Mouse (Mus musculus) limb, embryonic 14.5 days (tissue): ENCODE data around the gene 6430531B16Rik. TPM values are rescaled to one million over a fixed set of nuclear protein-coding genes. Genes with fewer than 3 reads are reported as not detected.

Experiments used
- ATAC-seq: fragments of 200-750 bp; cut with Nextera tagmentation; 2 replicates; pipeline ENCODE4 v1.8.0; 2017; ENCODE audit warnings: low read depth, moderate number of reproducible peaks, moderate TSS enrichment; ENCODE audit not compliant: low FRiP score
- DNase-seq: peaks from one replicate; pipeline ENCODE4 v3.0.0-alpha.2; 2015; ENCODE audit warnings: low spot score
- H3K27ac ChIP-seq: fragments of 300-500 bp; sonication (generic); replicated peaks from 2 replicates; pipeline ENCODE4 v1.5.1; 2014; ENCODE audit warnings: low read depth, mild to moderate bottlenecking, low read length, moderate library complexity, mixed read lengths
- H3K27me3 ChIP-seq: fragments of 300-500 bp; sonication (generic); 2 replicates; pipeline ENCODE4 v1.6.1; 2014; ENCODE audit warnings: low read length, mixed read lengths; ENCODE audit not compliant: control insufficient read depth, insufficient read depth
- H3K36me3 ChIP-seq: fragments of 300-500 bp; sonication (generic); 2 replicates; pipeline ENCODE4 v1.6.1; 2014; ENCODE audit warnings: mild to moderate bottlenecking, low read length, moderate library complexity, mixed read lengths; ENCODE audit not compliant: control insufficient read depth, insufficient read depth
- H3K4me1 ChIP-seq: fragments of 300-500 bp; sonication (generic); 2 replicates; pipeline ENCODE4 v1.6.1; 2014; ENCODE audit warnings: antibody characterized with exemption, low read length, mixed read lengths; ENCODE audit not compliant: control insufficient read depth, insufficient read depth
- H3K4me2 ChIP-seq: fragments of 300-500 bp; sonication (generic); replicated peaks from 2 replicates; pipeline ENCODE4 v1.6.1; 2014; ENCODE audit warnings: low read depth, mild to moderate bottlenecking, low read length, moderate library complexity; ENCODE audit not compliant: severe bottlenecking
- H3K4me3 ChIP-seq: fragments of 300-500 bp; sonication (generic); replicated peaks from 2 replicates; pipeline ENCODE4 v1.5.1; 2014; ENCODE audit warnings: low read length
- H3K9ac ChIP-seq: fragments of 300-500 bp; sonication (generic); 2 replicates; pipeline ENCODE4 v1.6.1; 2014; ENCODE audit warnings: mild to moderate bottlenecking, low read depth, low read length, moderate library complexity; ENCODE audit not compliant: severe bottlenecking
- H3K9me3 ChIP-seq: fragments of 300-500 bp; sonication (generic); 2 replicates; pipeline ENCODE4 v1.6.1; 2016; ENCODE audit warnings: low read length; ENCODE audit not compliant: control insufficient read depth
- POLR2A ChIP-seq: fragments of 200-500 bp; IDR thresholded peaks from 2 replicates; pipeline ENCODE4 v1.8.0; 2012; ENCODE audit warnings: inconsistent platforms, mild to moderate bottlenecking, moderate library complexity, borderline replicate concordance; ENCODE audit not compliant: insufficient read depth, insufficient read length; ENCODE audit errors: extremely low read depth
- WGBS: fragments of 180-500 bp; shearing (Covaris S2); extraction: QIAGEN DNeasy Blood & Tissue Kit; methylation state at CpG from one replicate; pipeline ENCODE4 v1.1.7; 2014; 5-methylcytosine and 5-hydroxymethylcytosine counted together
- polyA plus RNA-seq, 2 experiments: library from polyadenylated mRNA; depleted of rRNA in 1 of 2; stranded (reverse) in 1 of 2; unstranded in 1 of 2; fragments of >200 nt; fragmentation: Nextera tagmentation in 1 of 2; extraction: Ambion mirVana in 1 of 2; gene quantifications; 2 replicates each; pipeline versions ENCODE4 v1.2.1 to v1.2.3; 2012 to 2014

6430531B16Rik gene
- polyA plus RNA-seq, 2 experiments: 0.08 TPM; not detected in 1

- Histone ChIP-seq H3K36me3 (no peaks in the 10 kb centered on the region), H3K9me3 (no peaks in the 10 kb centered on the region), H3K27ac (no peak overlapping the region), H3K4me2 (no peak overlapping the region), H3K9ac (no peak overlapping the region), H3K4me3 (no peak overlapping the region), H3K27me3 (peaks cover 69% of the 10 kb centered on the region), H3K4me1 (no peaks in the 10 kb centered on the region)
- no peak for TF ChIP-seq POLR2A
- DNase-seq: no peak
- 15% methylated on average over 5 of the region's 5 CpGs for WGBS
- no peak for ATAC-seq
These were observed 33.0 kb downstream of the 6430531B16Rik start for GRCm38 (mm10) chr7:139945516-139945915.

GRCm38 (mm10) chr7:139944291-139945240 lies 34.0 kb downstream of the 6430531B16Rik start:
- DNase-seq: no peak
- 4% methylated on average over 57 of the region's 68 CpGs for WGBS
- H3K4me2 ChIP-seq: peak overlapping the region; percentile 62
- no peak overlapping the region for H3K27ac ChIP-seq
- no peak for TF ChIP-seq POLR2A
- no peaks in the 10 kb centered on the region for H3K9me3 ChIP-seq
- no peak for ATAC-seq
- H3K27me3 ChIP-seq: peaks cover 69% of the 10 kb centered on the region
- H3K9ac ChIP-seq: 0 out of 2 replicates have a peak overlapping the region, but pooled peaks have one; percentile 14
- peak overlapping the region; percentile 39 for H3K4me3 ChIP-seq
- no peaks in the 10 kb centered on the region for H3K36me3 ChIP-seq
- H3K4me1 ChIP-seq: no peaks in the 10 kb centered on the region

- 0 out of 2 replicates have a peak within 1 kb of the TSS, but pooled peaks have one; percentile 14 for H3K9ac ChIP-seq
- peaks cover 62% of the 10 kb centered on the region for H3K27me3 ChIP-seq
- no peaks in the 10 kb centered on the region for H3K4me1 ChIP-seq
- no peak for ATAC-seq
- WGBS: under 1% methylated on average over 51 of the region's 59 CpGs
- TF ChIP-seq POLR2A: no peak
- H3K4me2 ChIP-seq: peak within 1 kb of the TSS; percentile 62
- H3K27ac ChIP-seq: no peak within 1 kb of the TSS
- H3K9me3 ChIP-seq: no peaks in the 10 kb centered on the region
- no peak for DNase-seq
- H3K4me3 ChIP-seq: peak within 1 kb of the TSS; percentile 39
- H3K36me3 ChIP-seq: no peaks in the 10 kb centered on the region
These were observed 34.8 kb downstream of the 6430531B16Rik start, which contains the start of gene Utf1 for GRCm38 (mm10) chr7:139943674-139944281. TSS of gene Utf1 (plus strand) at chr7:139943789.

GRCm38 (mm10) chr7:139940476-139941209 lies 37.9 kb downstream of the 6430531B16Rik start:
- DNase-seq: no peak

GRCm38 (mm10) chr7:139937810-139938209 lies 40.7 kb downstream of the 6430531B16Rik start:
- WGBS: 53% methylated on average over 5 of the region's 5 CpGs
- no peak for ATAC-seq

More at GRCm38 (mm10) chr7:139940476-139941209, 37.9 kb downstream of the 6430531B16Rik start:
- no peak overlapping the region for H3K4me3 ChIP-seq
- TF ChIP-seq POLR2A: no peak
- H3K27ac ChIP-seq: no peak overlapping the region
- no peaks in the 10 kb centered on the region for H3K4me1 ChIP-seq
- 67% methylated on average over 16 of the region's 16 CpGs for WGBS
- no peak overlapping the region for H3K4me2 ChIP-seq
- H3K27me3 ChIP-seq: peaks cover 36% of the 10 kb centered on the region
- H3K9ac ChIP-seq: no peak overlapping the region
- H3K9me3 ChIP-seq: no peaks in the 10 kb centered on the region
- H3K36me3 ChIP-seq: no peaks in the 10 kb centered on the region
- peak; percentile 60 for ATAC-seq

More at GRCm38 (mm10) chr7:139937810-139938209, 40.7 kb downstream of the 6430531B16Rik start:
- Histone ChIP-seq H3K4me2 (no peak overlapping the region), H3K36me3 (no peaks in the 10 kb centered on the region), H3K27me3 (peaks cover 10% of the 10 kb centered on the region), H3K4me1 (no peaks in the 10 kb centered on the region), H3K9ac (no peak overlapping the region), H3K4me3 (no peak overlapping the region), H3K27ac (no peak overlapping the region), H3K9me3 (no peaks in the 10 kb centered on the region)
- no peak for DNase-seq
- no peak for TF ChIP-seq POLR2A
